Mouse (Mus musculus) NIH3T3 (cell line): Measurements from ENCODE around the gene Pbxip1.

Source experiments
- DNase-seq: peaks from one replicate; pipeline ENCODE4 v3.0.0-alpha.2; 2012; ENCODE audit warnings: low read depth

The Pbxip1 gene

DNA sequence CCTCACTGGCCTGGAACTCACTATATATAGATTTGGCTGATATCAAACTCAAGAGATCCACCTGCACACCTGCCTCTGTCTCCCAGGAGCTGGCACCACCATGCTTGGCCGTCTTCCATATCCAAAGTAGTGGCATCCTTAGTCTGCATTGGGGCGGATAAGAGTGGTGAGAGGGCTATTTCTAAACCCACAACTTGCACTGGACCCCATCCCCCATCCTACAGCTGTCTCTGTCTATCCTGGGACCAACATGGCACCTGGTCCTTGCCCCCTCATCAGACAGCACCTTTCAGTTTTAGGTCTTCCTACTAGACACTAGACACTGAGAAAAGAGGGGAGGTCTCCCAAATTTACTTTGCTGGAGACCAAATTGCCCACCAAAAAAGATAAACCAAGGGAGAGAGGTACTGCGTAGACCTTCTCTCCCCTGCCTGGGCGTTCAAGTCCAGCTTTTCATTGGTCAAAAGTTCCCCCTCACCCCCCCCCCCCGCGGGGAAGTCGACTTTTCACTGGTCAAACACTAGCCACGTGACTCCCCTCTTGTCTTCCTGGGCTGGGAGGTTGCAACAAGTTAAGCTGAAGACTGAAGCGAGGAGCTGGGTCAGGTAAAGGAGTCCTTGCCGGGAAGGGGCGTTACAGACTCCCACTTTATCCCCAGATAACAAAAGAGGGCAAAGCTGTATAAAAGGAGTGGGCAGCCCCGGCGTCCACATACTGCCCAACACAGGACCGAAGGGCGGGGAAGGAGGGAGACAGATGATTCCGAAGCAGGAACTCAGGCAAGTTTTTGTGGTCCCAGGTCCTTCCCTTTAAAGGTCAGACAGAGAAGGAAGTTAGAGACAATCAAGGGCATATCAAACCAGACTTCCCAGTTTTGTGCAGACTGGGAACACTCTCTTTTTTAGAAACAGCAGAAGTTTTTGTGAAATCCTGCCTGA, at the start of gene Pbxip1:
TSS of gene Pbxip1 (plus strand) at position 531 of the 938 bp plus-strand sequence.
- DNase-seq = peak; percentile 79

DNA sequence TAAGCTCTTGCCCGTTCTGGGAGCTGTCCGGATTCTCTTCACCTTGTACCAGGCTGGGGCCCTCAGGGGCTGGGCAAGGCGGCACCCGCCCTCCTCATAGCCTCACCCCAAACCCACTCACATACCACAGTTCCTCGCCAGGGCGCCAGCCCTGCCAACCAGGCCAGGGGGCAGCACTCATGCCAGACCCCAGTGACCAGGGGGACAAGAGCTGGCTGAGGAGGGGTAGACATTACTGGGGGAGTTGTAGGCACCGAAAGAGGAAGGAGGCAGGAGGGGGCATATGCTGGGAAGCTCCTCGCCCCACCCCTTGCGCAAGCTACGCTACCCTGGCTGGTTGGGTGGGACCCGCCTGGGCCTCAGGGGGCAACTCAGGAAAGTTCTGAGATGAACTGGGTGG, 48.9 kb upstream of the Pbxip1 start:
- DNase-seq = no peak

DNA sequence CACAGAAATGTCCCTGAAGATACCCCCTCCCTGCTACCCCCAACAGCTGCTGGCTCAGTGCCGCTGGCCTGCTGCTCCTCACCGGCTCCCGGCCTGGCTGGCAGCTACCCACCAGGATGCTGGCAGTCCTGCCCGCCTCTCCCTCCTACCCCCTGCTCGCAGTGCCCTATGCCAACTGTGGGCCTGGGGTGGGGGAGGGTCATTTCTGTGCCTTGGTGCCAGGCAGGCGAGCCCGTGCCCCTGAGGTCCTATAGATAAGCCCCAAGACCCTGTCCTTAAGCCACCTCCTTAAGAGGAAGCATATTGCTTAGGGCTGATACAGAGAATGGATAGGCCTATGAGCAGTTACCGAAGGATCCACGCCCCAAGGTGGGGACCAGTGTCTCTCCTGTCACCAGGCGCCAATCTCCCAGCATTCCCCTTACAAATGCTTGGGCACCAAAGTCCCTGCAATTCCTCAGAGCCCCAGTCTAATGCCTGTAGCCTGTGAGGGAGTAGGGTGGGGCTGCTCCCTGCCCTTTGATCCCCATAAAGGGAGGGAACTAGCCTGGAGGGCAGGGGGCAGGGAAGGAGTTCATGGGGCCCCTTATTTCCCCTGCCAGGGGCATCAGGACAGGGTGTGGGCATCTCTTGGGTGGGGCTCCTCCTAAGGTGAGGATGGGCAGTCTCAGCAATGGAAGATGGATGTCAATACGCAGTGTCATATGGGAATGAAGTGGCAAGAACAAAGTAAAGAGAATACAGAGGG, 48.2 kb upstream of the Pbxip1 start:
- DNase-seq = no peak

DNA sequence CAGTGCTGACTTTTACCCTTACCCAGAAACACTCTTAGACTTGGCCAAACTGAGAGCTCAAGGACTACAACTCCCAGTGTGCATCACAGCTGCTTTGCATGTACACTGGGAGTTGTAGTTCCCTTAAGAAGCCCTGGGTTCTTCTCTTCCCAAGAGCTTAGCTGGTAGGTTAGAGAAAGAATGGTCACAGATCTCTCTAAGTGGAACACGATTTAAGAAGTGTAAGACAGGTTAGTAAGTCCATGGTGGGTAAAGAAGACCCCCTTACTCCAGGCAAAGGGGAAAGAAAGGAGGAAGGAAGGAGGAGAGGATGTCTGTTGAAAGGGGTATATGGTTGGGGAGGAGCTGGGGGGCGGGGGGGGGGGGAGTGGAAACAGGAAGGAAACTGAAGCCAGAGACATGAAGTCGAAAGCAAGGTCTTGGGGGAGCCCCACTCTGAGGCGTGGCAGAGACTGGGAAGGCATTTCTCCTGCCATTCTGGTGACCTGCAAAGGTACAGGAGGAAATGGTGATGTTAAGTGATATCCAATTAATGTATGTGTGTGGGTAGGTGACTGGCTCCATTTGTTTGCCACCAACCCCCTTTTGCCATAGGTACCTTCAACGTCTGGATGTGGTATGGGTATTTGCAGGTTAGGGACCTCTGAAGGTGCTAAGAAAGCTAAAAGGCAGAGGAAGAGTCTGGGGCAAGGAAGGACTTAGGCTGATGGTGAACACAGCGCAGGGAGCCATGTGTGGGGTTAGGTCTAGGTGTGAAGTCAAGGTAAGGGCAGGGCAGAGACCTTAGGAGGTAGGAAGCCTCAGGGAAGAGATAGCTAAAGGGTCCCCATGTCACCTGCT, 47.4 kb upstream of the Pbxip1 start:
- peak; percentile 49 for DNase-seq

DNA sequence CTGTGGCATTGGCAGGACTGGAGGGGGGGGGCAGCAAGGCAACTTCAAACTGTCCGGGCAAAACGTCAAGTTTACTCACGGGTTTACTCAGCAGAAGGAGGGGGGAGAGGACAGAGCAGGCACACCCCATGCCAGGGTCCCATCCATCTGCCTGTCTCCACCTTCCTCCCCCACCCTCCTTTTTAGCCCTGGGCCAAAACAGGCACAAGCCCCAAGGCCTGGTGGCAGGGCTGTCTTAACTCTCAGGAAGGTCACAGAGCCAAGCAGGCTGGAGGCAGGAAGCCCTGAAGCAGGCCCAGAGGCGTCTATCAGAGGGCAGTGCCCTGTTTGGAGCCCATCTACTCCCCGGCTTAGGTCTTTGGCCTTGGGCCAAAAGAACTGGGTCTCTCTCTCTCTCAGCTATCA, 46.4 kb upstream of the Pbxip1 start:
- DNase-seq = peak; percentile 81

DNA sequence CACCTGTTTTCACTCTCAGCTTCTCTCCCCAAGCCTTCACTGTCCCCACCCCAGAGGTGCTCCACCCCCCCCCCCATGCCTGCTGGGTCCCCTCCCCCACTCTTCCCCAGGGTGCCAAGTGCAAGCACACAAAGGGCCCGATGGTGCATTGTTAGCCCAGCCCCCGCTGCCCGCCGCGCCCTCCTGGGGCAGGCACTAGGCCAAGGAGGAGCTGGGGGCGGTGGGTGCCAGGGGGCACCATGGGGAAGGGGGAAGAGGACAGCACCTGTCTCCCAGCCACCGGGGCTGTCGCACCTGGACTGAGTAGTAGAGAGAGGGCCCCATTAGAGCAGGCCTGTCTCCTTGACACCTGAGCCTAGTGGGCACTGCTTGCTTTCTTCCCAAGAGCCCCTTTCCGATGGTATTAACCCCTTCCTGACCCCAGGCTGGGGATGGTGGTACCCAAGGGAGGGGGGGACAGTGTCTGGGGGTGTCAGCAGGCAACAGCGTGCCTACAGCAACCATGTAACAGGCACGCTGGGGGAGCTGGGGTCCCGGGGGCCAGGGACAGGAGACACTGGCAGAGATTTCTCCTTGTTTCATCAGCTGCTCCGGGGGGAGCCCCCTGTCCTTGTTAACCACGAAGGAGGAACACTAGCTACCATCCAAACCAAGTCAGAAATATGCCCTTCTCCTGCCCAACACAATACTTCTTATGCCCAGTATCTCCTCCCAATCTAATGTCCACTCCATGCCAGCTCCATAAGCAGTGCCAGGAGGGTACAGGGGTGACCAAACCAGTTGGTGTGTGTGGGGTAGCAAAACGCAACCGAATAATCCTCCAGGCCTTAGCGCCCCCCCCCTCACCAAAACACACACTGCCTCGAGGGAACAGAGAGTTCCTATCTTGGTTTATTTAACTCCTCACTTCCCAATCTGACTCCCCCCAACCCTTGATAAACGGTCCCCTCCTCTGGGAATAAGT, 45.5 kb upstream of the Pbxip1 start:
- DNase-seq = peak; percentile 51

DNA sequence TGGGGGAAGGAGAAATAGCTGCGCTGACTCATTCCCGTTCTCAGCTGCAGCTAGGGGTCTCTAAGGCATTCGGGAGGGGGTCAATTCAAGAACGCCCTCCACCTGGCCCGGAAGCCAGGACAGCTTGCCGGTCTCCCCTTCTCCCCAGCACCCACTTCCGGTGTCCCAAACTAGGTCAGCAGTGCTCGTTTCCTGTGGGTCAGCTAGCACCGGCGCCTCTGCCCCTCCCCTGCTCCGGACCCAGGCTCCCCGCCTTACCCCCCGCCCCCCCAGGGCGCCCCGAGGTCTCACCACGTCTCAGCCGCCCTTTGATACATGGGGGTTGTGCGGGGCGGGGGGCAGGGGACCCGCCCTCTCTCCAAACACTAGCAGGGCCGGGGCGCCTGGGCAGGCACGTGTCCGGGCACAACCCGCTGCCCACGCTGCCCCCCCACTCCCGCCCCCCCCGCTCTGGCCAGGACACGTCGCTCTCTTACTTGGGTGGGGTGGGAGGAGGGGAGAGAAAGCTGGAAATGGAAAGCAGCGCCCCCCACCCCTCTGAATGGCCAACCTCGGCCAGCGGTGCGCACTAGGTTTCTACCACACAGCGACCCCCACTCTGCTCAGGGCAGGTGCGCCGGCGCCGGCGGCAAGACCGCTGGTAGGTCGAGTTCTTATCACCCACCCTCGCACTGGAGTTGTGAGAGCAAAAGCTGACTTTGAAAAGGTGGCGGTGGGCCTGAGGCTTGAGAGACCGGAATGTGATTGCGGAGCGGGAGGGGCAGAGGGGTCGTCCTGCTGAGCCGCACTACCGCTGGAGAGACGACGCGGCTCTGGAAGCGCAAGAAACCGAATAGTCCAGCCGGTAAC, 44.6 kb upstream of the Pbxip1 start:
- DNase-seq = peak; percentile 72

DNA sequence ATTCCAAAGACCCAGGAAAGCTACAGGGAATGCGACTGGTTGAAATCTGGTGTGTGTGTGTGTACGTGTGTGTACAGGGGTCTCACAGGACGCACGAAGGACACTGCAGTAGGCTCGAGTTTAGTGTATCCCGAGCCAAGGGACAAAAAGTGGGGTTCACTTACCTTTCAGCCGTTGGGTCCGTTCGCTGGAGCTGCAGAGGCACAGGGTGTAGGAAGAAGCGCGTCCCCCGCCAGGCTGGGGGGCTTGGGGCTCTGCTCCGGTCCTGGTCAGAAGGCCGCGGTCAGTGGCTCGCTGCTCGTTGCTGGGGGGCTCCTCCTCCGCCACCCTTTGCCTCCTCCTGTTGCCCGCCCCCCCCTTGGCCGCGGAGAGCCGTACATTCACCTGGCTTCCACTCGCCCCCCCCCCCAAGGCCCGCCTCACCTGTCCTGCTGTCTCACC, 43.6 kb upstream of the Pbxip1 start:
- DNase-seq = peak; percentile 42

DNA sequence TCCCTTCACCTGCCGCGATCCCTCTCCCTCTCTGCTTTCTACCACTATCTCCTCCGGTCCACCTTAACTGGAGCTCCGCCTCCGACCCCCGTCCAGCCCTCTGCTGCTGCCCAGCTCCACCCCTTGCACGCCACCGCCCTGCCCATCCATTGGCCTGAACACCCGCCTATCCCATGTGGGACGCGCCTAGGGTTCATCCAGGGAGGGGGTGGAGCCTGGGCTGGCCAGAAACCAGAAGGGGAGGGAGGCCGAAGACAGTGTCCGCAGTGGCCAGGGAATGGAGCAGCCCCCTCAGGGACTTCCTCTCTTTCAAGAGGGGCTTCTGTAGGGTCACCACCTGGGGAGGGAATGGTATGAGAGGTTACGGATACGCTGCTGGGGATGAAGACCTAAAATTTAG, 42.9 kb upstream of the Pbxip1 start:
- DNase-seq = peak; percentile 99

DNA sequence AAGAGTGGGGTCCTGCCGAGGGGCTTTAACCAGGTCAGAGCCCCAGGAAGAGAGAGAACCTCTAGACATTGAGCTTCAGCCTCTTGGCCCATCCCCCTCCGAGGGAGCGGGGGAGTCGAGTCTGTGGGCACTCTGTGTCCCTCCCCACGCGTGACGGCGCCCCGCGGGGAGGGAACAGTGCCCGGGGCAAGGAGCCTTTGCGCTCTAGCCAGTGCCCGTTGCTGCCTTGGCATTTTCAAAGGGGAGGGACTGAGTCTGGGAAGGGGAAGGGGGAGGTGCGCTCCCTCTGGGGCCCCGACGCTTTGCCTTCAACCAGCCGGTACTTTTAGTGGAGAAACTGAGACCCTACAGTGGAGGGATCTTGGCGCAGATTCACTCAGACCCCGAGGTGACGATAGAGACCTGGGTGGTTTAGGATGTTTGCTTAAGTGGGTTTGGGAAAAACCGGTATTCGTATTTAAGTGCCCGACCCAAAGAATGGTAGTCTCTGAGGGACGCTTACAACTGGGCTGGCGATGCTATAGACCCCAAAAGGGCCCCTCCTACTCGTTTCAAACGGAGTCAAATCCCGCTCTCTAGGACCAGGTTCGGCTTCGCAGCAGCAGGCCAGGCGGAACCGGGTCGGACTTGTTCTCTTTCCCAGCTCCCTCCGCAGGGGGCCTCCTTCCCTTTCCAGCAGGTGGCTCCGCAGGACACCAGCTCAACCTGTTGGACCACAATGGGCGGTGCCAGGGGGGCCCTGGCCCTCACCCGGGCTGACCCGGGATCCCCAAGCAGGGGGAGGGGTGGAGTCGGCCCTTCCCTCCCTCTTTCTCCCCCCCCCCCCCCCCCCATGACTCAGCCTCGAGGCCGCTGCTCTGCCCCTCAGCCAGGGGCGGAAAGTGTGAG, 42.3 kb upstream of the Pbxip1 start, which contains the start of gene Zbtb7b:
TSS of gene Zbtb7b (minus strand) at position 771 of the 888 bp plus-strand sequence.
- peak; percentile 85 for DNase-seq

DNA sequence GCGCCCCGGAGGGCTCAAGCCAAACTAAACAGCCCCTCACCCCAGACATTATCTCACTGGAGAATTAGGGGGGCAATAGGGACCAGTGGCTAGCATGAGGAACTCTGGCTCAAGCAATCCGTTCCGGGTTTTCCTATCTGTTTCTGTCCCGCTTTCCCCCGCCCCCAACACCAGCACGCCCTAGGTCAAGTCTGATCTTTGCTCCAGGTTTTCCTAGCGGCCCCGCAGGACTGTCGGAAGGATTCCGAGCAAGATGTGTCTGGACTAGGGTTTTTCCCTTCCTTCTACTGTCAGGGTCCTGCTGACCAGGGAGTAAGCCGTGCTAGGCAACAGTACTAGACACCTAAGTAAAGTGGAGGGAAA, 41.6 kb upstream of the Pbxip1 start:
- no peak for DNase-seq

DNA sequence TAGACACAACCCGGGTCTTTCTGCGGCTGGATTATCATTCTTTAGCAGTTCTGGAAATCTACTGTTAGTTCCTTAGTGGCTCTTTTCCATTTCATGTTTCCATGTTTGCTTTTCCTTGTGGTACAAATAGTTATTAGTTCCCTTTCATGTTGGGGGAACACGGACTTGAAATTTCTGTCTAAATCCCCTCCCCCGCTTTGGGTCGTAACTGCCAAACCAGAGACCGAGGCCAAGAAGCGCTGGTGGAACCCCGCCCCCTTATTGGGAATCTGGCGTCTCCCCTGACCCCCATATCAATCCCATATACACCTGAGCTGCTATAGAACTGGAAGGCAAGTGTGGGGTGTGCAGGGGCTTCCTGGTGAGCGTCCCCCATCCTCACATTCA, 41.1 kb upstream of the Pbxip1 start:
- DNase-seq = peak; percentile 21

DNA sequence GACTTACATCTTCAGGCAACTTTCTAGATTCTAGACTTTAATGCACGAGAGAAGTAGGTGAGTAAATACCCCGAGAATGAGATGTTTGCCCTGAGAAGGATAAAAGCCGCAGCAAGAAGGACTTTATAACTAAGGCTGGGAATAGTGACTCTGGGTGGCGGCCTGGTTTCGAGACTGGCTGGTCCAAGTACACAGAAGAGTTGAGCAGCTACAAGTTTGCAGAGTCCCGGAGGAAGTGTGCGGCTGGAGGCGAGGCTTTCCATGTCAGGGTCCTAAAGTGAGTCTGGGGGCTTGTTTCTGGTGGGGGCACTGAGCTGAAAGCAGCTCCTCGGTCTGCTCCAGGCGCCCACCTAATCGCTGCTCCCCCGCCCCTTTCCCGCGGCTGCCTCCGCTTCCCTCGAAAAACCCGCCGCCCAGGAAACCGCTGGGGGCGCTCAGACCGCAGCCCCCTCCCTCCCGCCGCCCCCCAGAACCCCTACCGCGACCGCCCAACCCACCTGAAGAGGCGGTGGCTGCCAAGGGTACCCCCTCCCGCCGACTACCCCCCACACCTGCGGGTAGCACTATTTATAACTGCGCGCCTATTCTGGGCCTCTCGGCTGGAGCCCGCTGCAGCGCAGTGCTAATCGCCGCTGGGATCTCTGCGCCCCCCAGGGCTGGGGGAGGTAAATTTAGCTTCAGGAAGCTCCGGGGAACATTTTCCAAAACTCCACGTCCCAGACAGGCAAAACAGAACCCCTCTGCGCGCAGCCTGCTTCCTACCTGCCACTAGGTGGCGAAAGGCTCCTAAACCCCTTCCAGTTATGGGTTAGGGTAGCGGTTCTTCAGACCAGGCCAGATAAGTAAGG, 40.5 kb upstream of the Pbxip1 start:
- DNase-seq = peak; percentile 93

DNA sequence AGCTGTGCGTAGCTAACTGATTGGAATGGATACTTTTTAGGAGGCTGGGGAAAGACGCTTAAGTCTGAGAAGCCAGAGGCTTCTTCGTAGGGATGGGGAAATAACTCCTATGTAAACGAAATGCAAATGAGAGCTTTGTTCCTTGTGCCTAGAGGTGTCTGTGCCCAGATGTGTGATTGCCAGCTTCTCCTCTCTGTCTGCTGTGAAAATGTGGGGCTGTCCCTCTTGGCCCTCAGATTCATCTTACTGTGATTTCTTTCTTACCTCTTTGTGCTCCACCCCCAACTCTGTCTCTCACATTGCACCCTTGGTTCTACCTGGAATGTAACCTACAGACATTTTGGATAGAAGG, 39.9 kb upstream of the Pbxip1 start:
- DNase-seq = no peak

DNA sequence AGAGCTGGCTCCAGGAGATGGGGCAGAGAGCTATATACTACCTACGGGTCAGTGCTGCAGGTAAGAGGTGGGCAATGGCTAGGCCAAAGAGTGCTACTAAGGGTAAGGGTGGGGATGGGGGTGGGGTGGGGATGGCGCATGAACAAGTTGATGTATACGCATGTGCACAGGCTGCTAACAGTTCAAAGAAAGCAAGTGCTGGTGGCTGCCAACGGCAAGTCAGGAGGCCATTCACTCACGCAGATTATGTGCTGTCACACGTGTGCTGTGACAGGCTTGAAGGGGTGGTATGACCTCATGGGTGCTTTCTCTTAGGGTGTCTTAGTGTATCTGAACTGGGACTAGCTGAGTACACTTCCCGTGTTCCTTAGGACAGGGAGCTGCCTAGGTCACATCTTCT, 35.2 kb upstream of the Pbxip1 start:
- no peak for DNase-seq

DNA sequence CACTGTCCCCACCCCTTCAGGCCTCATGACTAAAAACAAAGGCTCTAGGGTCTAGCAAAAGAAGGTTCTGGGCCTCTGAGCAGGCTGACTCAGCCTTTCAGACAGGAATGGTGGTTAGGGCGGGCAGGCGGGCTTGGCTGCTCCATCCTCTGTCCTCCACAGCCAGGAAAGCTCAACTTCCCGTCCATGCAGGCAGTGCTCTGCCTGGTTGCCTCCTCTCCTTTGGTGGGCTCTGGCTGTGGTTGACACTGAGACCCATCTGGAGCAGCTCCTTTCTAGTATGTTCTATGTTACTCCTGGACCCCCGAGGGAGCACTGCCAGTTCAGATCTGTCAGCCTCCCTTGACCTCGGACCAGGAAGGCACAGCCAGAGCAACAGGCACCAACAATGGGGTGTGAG, 33.8 kb upstream of the Pbxip1 start, which contains the start of gene Lenep:
TSS of gene Lenep (minus strand) at position 101 of the 400 bp plus-strand sequence.
- DNase-seq = peak; percentile 55

DNA sequence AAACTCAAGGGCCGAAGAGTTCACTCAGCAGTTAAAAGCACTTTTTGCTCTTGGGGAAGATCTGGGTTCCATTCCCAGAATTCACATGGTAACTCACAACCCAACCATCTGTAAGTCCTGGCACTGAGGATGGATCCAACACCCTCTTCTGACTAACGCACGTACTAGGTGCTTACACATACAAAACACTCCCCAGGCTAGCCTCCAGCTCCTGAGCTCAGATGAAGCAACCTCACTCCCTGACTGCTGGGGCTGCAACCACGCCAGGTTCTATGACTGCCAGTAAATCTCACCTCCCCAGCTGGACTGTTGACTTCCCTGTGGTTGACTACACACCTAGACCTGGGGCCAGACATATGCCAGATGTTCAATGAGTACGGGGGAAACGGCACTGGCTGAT, 29.6 kb upstream of the Pbxip1 start:
- DNase-seq = peak; percentile 62

DNA sequence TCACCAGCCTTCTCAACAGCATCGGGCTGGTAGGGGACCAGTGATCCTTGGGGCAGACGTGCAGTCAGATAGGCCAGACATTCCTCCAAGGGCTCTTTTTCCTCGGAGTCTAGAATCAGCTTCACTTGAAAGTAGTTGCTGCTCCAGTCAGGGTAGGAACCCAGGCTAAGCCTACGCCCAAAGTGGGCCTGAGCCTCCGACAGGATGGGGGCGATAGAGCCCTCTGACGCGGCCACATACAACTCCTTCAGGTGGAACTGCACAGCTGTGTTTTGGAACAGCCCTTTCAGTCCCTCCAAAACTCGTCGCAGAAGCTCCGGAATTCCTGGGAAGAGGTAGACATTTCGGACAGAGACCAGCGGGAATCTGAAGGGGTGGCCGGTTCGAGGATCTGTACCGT, 28.1 kb upstream of the Pbxip1 start:
- no peak for DNase-seq
